Mouse (Mus musculus) heart, postnatal 0 days (tissue): Measurements from ENCODE around the gene Ush2a.

Experiments used
- CTCF ChIP-seq: IDR thresholded peaks from 2 replicates; pipeline ENCODE4 v1.5.1; 2016; ENCODE audit warnings: antibody characterized with exemption, control low read depth, low read depth
- EP300 ChIP-seq: IDR thresholded peaks from 2 replicates; pipeline ENCODE4 v1.6.1; 2016; ENCODE audit warnings: antibody characterized with exemption, low read depth

DNA sequence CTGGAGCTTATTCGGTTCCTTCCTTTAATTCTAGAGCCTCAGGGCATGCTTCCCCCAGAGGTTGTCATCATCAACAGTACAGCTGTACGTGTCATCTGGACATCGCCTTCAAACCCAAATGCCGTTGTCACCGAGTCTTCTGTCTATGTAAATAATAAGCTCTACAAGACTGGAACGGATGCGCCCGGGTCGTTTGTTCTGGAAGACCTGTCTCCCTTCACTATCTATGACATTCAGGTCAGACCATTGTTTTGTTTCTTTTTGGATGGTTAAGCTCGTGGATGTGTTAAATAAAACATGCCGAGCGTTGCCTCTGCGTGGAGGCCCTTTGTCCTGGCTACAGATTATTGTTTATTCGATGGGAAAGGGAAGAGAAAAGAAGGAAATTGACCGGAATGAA lies 493.2 kb downstream of the Ush2a start:
- TF ChIP-seq CTCF (no peak), EP300 (no peak)
